Mouse (Mus musculus) liver, embryonic 13.5 days (tissue): ENCODE data around the gene Dtx2. TPM values are rescaled to one million over a fixed set of nuclear protein-coding genes. Genes with fewer than 3 reads are reported as not detected.
A peak's percentile ranks its signal among the peaks of the same experiment; 100 is the strongest.

Experiments
- ATAC-seq: fragments of 200-750 bp; cut with Nextera tagmentation; 2 replicates; pipeline ENCODE4 v1.8.0; 2017; ENCODE audit warnings: low read depth, mild to moderate bottlenecking, moderate number of reproducible peaks, moderate library complexity
- DNase-seq: peaks from one replicate; pipeline ENCODE4 v3.0.0; 2022
- H3K27ac ChIP-seq: fragments of 300-500 bp; sonication (generic); 2 replicates; pipeline ENCODE4 v1.5.1; 2015; ENCODE audit warnings: moderate library complexity, mild to moderate bottlenecking, inconsistent platforms
- H3K27me3 ChIP-seq: fragments of 300-500 bp; sonication (generic); 2 replicates; pipeline ENCODE4 v1.6.1; 2015; ENCODE audit warnings: mild to moderate bottlenecking, inconsistent platforms
- H3K36me3 ChIP-seq: fragments of 300-500 bp; sonication (generic); 2 replicates; pipeline ENCODE4 v1.6.1; 2015; ENCODE audit warnings: mild to moderate bottlenecking, inconsistent platforms
- H3K4me1 ChIP-seq: fragments of 300-500 bp; sonication (generic); replicated peaks from 2 replicates; pipeline ENCODE4 v1.6.1; 2015; ENCODE audit warnings: inconsistent platforms
- H3K4me2 ChIP-seq: fragments of 300-500 bp; sonication (generic); 2 replicates; pipeline ENCODE4 v1.6.1; 2015; ENCODE audit warnings: inconsistent platforms, mild to moderate bottlenecking, moderate library complexity
- H3K4me3 ChIP-seq: fragments of 300-500 bp; sonication (generic); replicated peaks from 2 replicates; pipeline ENCODE4 v1.5.1; 2015; ENCODE audit warnings: mild to moderate bottlenecking, inconsistent platforms
- H3K9ac ChIP-seq: fragments of 300-500 bp; sonication (generic); 2 replicates; pipeline ENCODE4 v1.6.1; 2015; ENCODE audit warnings: mild to moderate bottlenecking, inconsistent platforms
- H3K9me3 ChIP-seq: fragments of 300-500 bp; sonication (generic); replicated peaks from 2 replicates; pipeline ENCODE4 v1.6.1; 2016; ENCODE audit warnings: inconsistent platforms
- WGBS: fragments of 180-500 bp; shearing (Covaris S2); methylation state at CpG from one replicate; pipeline ENCODE4 v1.1.7; 2015; ENCODE audit not compliant: insufficient replicate concordance; 5-methylcytosine and 5-hydroxymethylcytosine counted together
- polyA plus RNA-seq: library from polyadenylated mRNA; unstranded; fragments of >200 nt; fragmentation: Nextera tagmentation; extraction: Ambion mirVana; gene quantifications from 2 replicates; pipeline ENCODE4 v1.2.1, GENCODE M21; 2015

Dtx2 gene
- polyA plus RNA-seq, 1 experiment from 2014 or later = 7.0 TPM

GRCm38 (mm10) chr5:135960909-135961635 is 33.5 kb upstream of the Dtx2 start:
- peak overlapping the region; percentile 99 for H3K27ac ChIP-seq
- H3K27me3 ChIP-seq = 0 out of 2 replicates have a peak, but pooled peaks cover 2% of the 10 kb centered on the region
- no peak for ATAC-seq
- H3K9ac ChIP-seq = peak overlapping the region; percentile 76
- no peaks in the 10 kb centered on the region for H3K36me3 ChIP-seq
- DNase-seq = no peak
- H3K9me3 ChIP-seq = no peaks in the 10 kb centered on the region
- H3K4me3 ChIP-seq = peak overlapping the region; percentile 70
- H3K4me1 ChIP-seq = peaks cover 76% of the 10 kb centered on the region
- WGBS = 82% methylated on average over 15 of the region's 15 CpGs
- peak overlapping the region; percentile 99 for H3K4me2 ChIP-seq

- Histone ChIP-seq H3K4me2 (peak overlapping the region; percentile 99), H3K9me3 (no peaks in the 10 kb centered on the region), H3K4me3 (peak overlapping the region; percentile 70), H3K27ac (peak overlapping the region; percentile 99), H3K27me3 (0 out of 2 replicates have a peak, but pooled peaks cover 2% of the 10 kb centered on the region), H3K4me1 (peaks cover 66% of the 10 kb centered on the region), H3K9ac (peak overlapping the region; percentile 76), H3K36me3 (no peaks in the 10 kb centered on the region)
- ATAC-seq (peak; percentile 75), DNase-seq (no peak)
- under 1% methylated on average over 11 of the region's 11 CpGs for WGBS
Observed at GRCm38 (mm10) chr5:135962125-135962491, 32.5 kb upstream of the Dtx2 start.

GRCm38 (mm10) chr5:135962492-135963279 is 31.9 kb upstream of the Dtx2 start:
- Histone ChIP-seq H3K27ac (peak overlapping the region; percentile 99), H3K9ac (peak overlapping the region; percentile 87), H3K9me3 (no peaks in the 10 kb centered on the region), H3K4me3 (peak overlapping the region; percentile 70), H3K27me3 (0 out of 2 replicates have a peak, but pooled peaks cover 2% of the 10 kb centered on the region), H3K36me3 (no peaks in the 10 kb centered on the region), H3K4me2 (peak overlapping the region; percentile 99), H3K4me1 (peaks cover 63% of the 10 kb centered on the region)
- under 1% methylated on average over 64 of the region's 64 CpGs for WGBS
- DNase-seq = peak; percentile 97
- peak; percentile 92 for ATAC-seq

GRCm38 (mm10) chr5:135963280-135963627 is 31.3 kb upstream of the Dtx2 start:
- peaks cover 58% of the 10 kb centered on the region for H3K4me1 ChIP-seq
- H3K27me3 ChIP-seq = 0 out of 2 replicates have a peak, but pooled peaks cover 2% of the 10 kb centered on the region
- no peaks in the 10 kb centered on the region for H3K9me3 ChIP-seq
- 13% methylated on average over 6 of the region's 6 CpGs for WGBS
- H3K4me3 ChIP-seq = peak overlapping the region; percentile 70
- peak overlapping the region; percentile 87 for H3K9ac ChIP-seq
- H3K36me3 ChIP-seq = no peaks in the 10 kb centered on the region
- peak overlapping the region; percentile 99 for H3K27ac ChIP-seq
- H3K4me2 ChIP-seq = peak overlapping the region; percentile 99
- no peak for ATAC-seq
- no peak for DNase-seq

- H3K36me3 ChIP-seq = no peaks in the 10 kb centered on the region
- no peaks in the 10 kb centered on the region for H3K9me3 ChIP-seq
- no peak overlapping the region for H3K4me3 ChIP-seq
- WGBS = 27% methylated on average over 24 of the region's 24 CpGs
- 0 out of 2 replicates have a peak, but pooled peaks cover 2% of the 10 kb centered on the region for H3K27me3 ChIP-seq
- H3K4me2 ChIP-seq = peak overlapping the region; percentile 44
- DNase-seq = no peak
- no peak for ATAC-seq
- peaks cover 36% of the 10 kb centered on the region for H3K4me1 ChIP-seq
- no peak overlapping the region for H3K9ac ChIP-seq
- H3K27ac ChIP-seq = no peak overlapping the region
Observed at GRCm38 (mm10) chr5:135965501-135965930, 29.1 kb upstream of the Dtx2 start.

GRCm38 (mm10) chr5:135966866-135967265 is 27.7 kb upstream of the Dtx2 start:
- H3K4me3 ChIP-seq = no peak overlapping the region
- ATAC-seq = no peak
- H3K9me3 ChIP-seq = no peaks in the 10 kb centered on the region
- DNase-seq = no peak
- peaks cover 22% of the 10 kb centered on the region for H3K4me1 ChIP-seq
- no peak overlapping the region for H3K9ac ChIP-seq
- no peak overlapping the region for H3K4me2 ChIP-seq
- H3K36me3 ChIP-seq = no peaks in the 10 kb centered on the region
- no peak overlapping the region for H3K27ac ChIP-seq
- 49% methylated on average over 9 of the region's 9 CpGs for WGBS
- H3K27me3 ChIP-seq = 0 out of 2 replicates have a peak, but pooled peaks cover 2% of the 10 kb centered on the region

- H3K27ac ChIP-seq = no peak overlapping the region
- no peak overlapping the region for H3K9ac ChIP-seq
- peaks cover 10% of the 10 kb centered on the region for H3K4me1 ChIP-seq
- H3K4me3 ChIP-seq = no peak overlapping the region
- WGBS = 47% methylated on average over 1 of the region's 1 CpGs
- H3K36me3 ChIP-seq = no peaks in the 10 kb centered on the region
- 0 out of 2 replicates have a peak, but pooled peaks cover 2% of the 10 kb centered on the region for H3K27me3 ChIP-seq
- H3K4me2 ChIP-seq = no peak overlapping the region
- no peaks in the 10 kb centered on the region for H3K9me3 ChIP-seq
- peak; percentile 42 for DNase-seq
- ATAC-seq = no peak
Observed at GRCm38 (mm10) chr5:135968781-135969180, 25.8 kb upstream of the Dtx2 start.

- WGBS = 80% methylated on average over 6 of the region's 6 CpGs
- no peak for ATAC-seq
Observed at GRCm38 (mm10) chr5:135970247-135970646, 24.4 kb upstream of the Dtx2 start.

GRCm38 (mm10) chr5:135971876-135972275 is 22.7 kb upstream of the Dtx2 start:
- no peak for DNase-seq
- WGBS = 65% methylated on average over 7 of the region's 7 CpGs

More at GRCm38 (mm10) chr5:135970247-135970646, 24.4 kb upstream of the Dtx2 start:
- Histone ChIP-seq H3K4me2 (no peak overlapping the region), H3K4me3 (no peak overlapping the region), H3K4me1 (peaks cover 7% of the 10 kb centered on the region), H3K27ac (no peak overlapping the region), H3K9ac (no peak overlapping the region), H3K36me3 (no peaks in the 10 kb centered on the region), H3K27me3 (no peaks in the 10 kb centered on the region), H3K9me3 (no peaks in the 10 kb centered on the region)
- no peak for DNase-seq

GRCm38 (mm10) chr5:135974365-135974764 is 20.2 kb upstream of the Dtx2 start, which contains the start of gene Ssc4d:
Ssc4d (minus strand) TSS chr5:135974531.
- no peak within 1 kb of the TSS for H3K4me2 ChIP-seq
- no peak within 1 kb of the TSS for H3K4me3 ChIP-seq
- ATAC-seq (no peak), DNase-seq (no peak)
- H3K4me1 ChIP-seq = peaks cover 10% of the 10 kb centered on the region
- H3K36me3 ChIP-seq = no peaks in the 10 kb centered on the region
- no peak within 1 kb of the TSS for H3K27ac ChIP-seq
- H3K9me3 ChIP-seq = no peaks in the 10 kb centered on the region
- no peaks in the 10 kb centered on the region for H3K27me3 ChIP-seq
- no peak within 1 kb of the TSS for H3K9ac ChIP-seq
- WGBS = 22% methylated on average over 9 of the region's 9 CpGs

More at GRCm38 (mm10) chr5:135971876-135972275, 22.7 kb upstream of the Dtx2 start:
- H3K9me3 ChIP-seq = no peaks in the 10 kb centered on the region
- peaks cover 10% of the 10 kb centered on the region for H3K4me1 ChIP-seq
- H3K9ac ChIP-seq = no peak overlapping the region
- H3K4me2 ChIP-seq = no peak overlapping the region
- no peaks in the 10 kb centered on the region for H3K27me3 ChIP-seq
- ATAC-seq = no peak
- no peak overlapping the region for H3K27ac ChIP-seq
- no peak overlapping the region for H3K4me3 ChIP-seq
- H3K36me3 ChIP-seq = no peaks in the 10 kb centered on the region
